Mouse (Mus musculus) gastrocnemius, adult 18-20 months (tissue): Measurements from ENCODE around the gene 5330417C22Rik. TPM values are rescaled to one million over a fixed set of nuclear protein-coding genes. Genes with fewer than 3 reads are reported as not detected.

Source experiments
- DNase-seq: peaks from one replicate; pipeline ENCODE4 v3.0.0; 2021; ENCODE audit warnings: low spot score
- microRNA-seq: library from miRNA; unstranded; fragments of <30 nt; microRNA quantifications from one replicate; pipeline ENCODE4 v1.2.0, GENCODE M21; 2021
- total RNA-seq, 2 experiments: library from RNA; stranded (reverse); gene quantifications; 2 replicates each; pipeline ENCODE4 v1.2.3; 2021

The 5330417C22Rik gene
- total RNA-seq, 2 experiments from 2014 or later: not detected

- DNase-seq: no peak
Measured at GRCm38 (mm10) chr3:108413634-108414360, 122.5 kb downstream of the 5330417C22Rik start.

GRCm38 (mm10) chr3:108411754-108412121 is 124.6 kb downstream of the 5330417C22Rik start:
- no peak for DNase-seq

GRCm38 (mm10) chr3:108411026-108411753 is 125.1 kb downstream of the 5330417C22Rik start:
- no peak for DNase-seq

- no peak for DNase-seq
Measured at GRCm38 (mm10) chr3:108410359-108410714, 126.0 kb downstream of the 5330417C22Rik start.

- DNase-seq: no peak
Measured at GRCm38 (mm10) chr3:108409656-108410358, 126.5 kb downstream of the 5330417C22Rik start.

GRCm38 (mm10) chr3:108408517-108409008 is 127.8 kb downstream of the 5330417C22Rik start:
- no peak for DNase-seq

GRCm38 (mm10) chr3:108406306-108406885 is 129.9 kb downstream of the 5330417C22Rik start:
- no peak for DNase-seq

Small RNA genes lying within 50 kb of the gene (microRNA-seq; reads per million reads assigned to microRNA genes)
- not detected for gene Gm22860

Other genes with a start within 250 kb of the 5330417C22Rik start
- not detected for gene Mybphl, start 171.6 kb downstream of the 5330417C22Rik start, total RNA-seq
- gene Psrc1, start 152.7 kb downstream of the 5330417C22Rik start, total RNA-seq: not detected
- 10 to 100 TPM; 10.0 to 11.6 TPM for gene Celsr2, start 121.0 kb downstream of the 5330417C22Rik start, total RNA-seq
- gene Sars, start 91.3 kb downstream of the 5330417C22Rik start, total RNA-seq: 100 to 1,000 TPM; 118 to 122 TPM
- not detected for gene 1700013F07Rik, start 2.4 kb downstream of the 5330417C22Rik start, total RNA-seq
- gene Tmem167b, start 25.9 kb upstream of the 5330417C22Rik start, total RNA-seq: 10 to 100 TPM; 12.7 to 14.1 TPM
- 10 to 100 TPM; 22.4 to 22.6 TPM for gene Taf13, start 35.2 kb upstream of the 5330417C22Rik start, total RNA-seq
- 1 to 10 TPM; 6.0 to 6.4 TPM for gene Wdr47, start 54.7 kb upstream of the 5330417C22Rik start, total RNA-seq
- gene Clcc1, start 117.4 kb upstream of the 5330417C22Rik start, total RNA-seq: 10 to 100 TPM; 32.6 to 37.4 TPM
- under 1 TPM; 0.78 to 0.97 TPM for gene Gpsm2, start 185.8 kb upstream of the 5330417C22Rik start, total RNA-seq
- under 1 TPM; 0.14 to 0.30 TPM for gene Aknad1, start 203.1 kb upstream of the 5330417C22Rik start, total RNA-seq